Mouse (Mus musculus): Measurements from ENCODE around the gene Tsen15. TPM values are rescaled to one million over a fixed set of nuclear protein-coding genes. Genes with fewer than 3 reads are reported as not detected.

Gene Tsen15
- total and polyA plus RNA-seq, 2 experiments from 2014 or later, result 29.1 to 281 TPM

DNA sequence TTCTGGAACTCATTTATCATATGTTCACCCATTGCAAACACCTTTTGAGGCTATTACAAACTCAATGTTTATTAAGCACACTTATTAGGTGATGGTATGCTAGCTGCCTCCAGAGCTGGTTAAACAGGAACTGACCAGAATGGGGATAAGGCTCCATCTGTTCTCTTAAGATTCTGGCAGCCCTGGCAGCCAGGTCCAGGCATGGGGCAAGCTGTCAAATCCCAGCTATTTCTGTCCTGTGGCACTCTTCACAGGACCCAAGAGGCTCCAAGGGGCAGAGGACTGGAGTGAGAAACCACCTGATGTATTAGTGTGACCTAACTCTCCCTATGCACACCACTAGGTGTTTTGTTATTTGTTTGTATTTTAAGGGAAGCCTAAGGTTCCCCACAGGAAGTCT is 38.5 kb downstream of the Tsen15 start:
- TF ChIP-seq CTCF (IDR thresholded peaks at IDR 0.05; ENCODE audit: low read depth) (no peak), EP300 (IDR thresholded peaks at IDR 0.05; ENCODE audit: low read depth) (no peak)
- Histone ChIP-seq H3K9ac (replicated peaks; ENCODE audit: low read depth, low read length) (no peak overlapping the region), H3K27me3 (ENCODE audit: control insufficient read depth, insufficient read depth, low read length) (no peaks in the 10 kb centered on the region), H3K4me2 (ENCODE audit: low read depth, low read length) (no peak overlapping the region), H3K27ac (ENCODE audit: low read depth) (no peak overlapping the region), H3K4me1 (ENCODE audit: control insufficient read depth, insufficient read depth) (peaks cover 6% of the 10 kb centered on the region; the same call in 1 of the 2 replicates), H3K4me3 (ENCODE audit: low read depth, low read length) (no peak overlapping the region), H3K36me3 (replicated peaks; ENCODE audit: control insufficient read depth, insufficient read depth, low read length) (no peaks in the 10 kb centered on the region), H3K9me3 (replicated peaks; ENCODE audit: control insufficient read depth, low read length) (no peaks in the 10 kb centered on the region)
- DNase-seq (ENCODE audit: low spot score), result peak; percentile 25
- ATAC-seq (ENCODE audit: insufficient read depth, low read depth), result no peak

DNA sequence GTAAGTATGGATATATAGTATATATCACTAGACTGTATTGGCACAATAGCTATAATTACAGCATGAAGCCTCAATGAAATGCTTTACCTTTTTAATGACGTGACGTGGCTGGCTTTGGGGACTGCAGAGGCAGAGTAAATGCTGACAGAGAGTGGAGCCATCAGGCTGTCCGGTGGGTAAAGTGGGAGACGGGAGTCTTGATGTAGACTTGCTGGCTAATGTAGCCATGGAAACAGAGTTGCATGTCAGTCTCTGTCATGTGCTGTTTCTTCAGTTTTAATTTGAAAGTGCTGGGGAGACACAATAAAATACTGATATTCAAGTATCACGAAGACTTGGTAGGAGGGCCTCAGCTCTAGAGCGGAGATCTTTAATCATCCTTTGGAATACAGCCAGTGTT is 62.5 kb downstream of the Tsen15 start:
- no peak overlapping the region for H3K4me3 ChIP-seq (ENCODE audit: low read depth, low read length)
- H3K36me3 ChIP-seq (replicated peaks; ENCODE audit: control insufficient read depth, insufficient read depth, low read length), result no peaks in the 10 kb centered on the region
- DNase-seq (ENCODE audit: low spot score), result no peak
- ATAC-seq (ENCODE audit: insufficient read depth, low read depth), result no peak
- TF ChIP-seq CTCF (IDR thresholded peaks at IDR 0.05; ENCODE audit: low read depth) (no peak), EP300 (IDR thresholded peaks at IDR 0.05; ENCODE audit: low read depth) (no peak)
- no peak overlapping the region for H3K9ac ChIP-seq (replicated peaks; ENCODE audit: low read depth, low read length)
- no peak overlapping the region for H3K27ac ChIP-seq (ENCODE audit: low read depth)
- no peaks in the 10 kb centered on the region for H3K9me3 ChIP-seq (replicated peaks; ENCODE audit: control insufficient read depth, low read length)
- no peaks in the 10 kb centered on the region for H3K27me3 ChIP-seq (ENCODE audit: control insufficient read depth, insufficient read depth, low read length)
- WGBS, result 84% methylated on average over 6 of the region's 6 CpGs
- no peak overlapping the region for H3K4me2 ChIP-seq (ENCODE audit: low read depth, low read length)
- no peaks in the 10 kb centered on the region for H3K4me1 ChIP-seq (ENCODE audit: control insufficient read depth, insufficient read depth)

Other genes starting within 250 kb of the Tsen15 start
- gene Colgalt2, start 13.1 kb upstream of the Tsen15 start, total RNA-seq (2014; rRNA removed; ENCODE audit: low replicate concordance), result 4.5 and 4.6 TPM in 2 replicates
- 1.5 and 1.7 TPM in 2 replicates for gene Colgalt2, start 13.1 kb upstream of the Tsen15 start, polyA plus RNA-seq (2015; fragmentation: Nextera tagmentation; extraction: Ambion mirVana)

Data from heart, postnatal 0 days (tissue).